Mouse (Mus musculus): ENCODE data around the gene Artn. TPM values are rescaled to one million over a fixed set of nuclear protein-coding genes. Genes with fewer than 3 reads are reported as not detected.

Artn gene
- polyA plus RNA-seq, 1 experiment from 2014 or later = 0.53 TPM

GRCm38 (mm10) chr4:117904761-117905160 is 24.8 kb downstream of the Artn start:
- H3K4me3 ChIP-seq (ENCODE audit: low read depth, low read length) = no peak overlapping the region
- DNase-seq (ENCODE audit: low spot score, missing footprints) (no peak), ATAC-seq (ENCODE audit: low FRiP score) (no peak)
- H3K4me1 ChIP-seq (ENCODE audit: control insufficient read depth, insufficient read depth, low read length) = peaks cover 5% of the 10 kb centered on the region; the same call in 1 of the 2 replicates
- H3K36me3 ChIP-seq (ENCODE audit: control insufficient read depth, insufficient read depth, low read length) = peaks cover 37% of the 10 kb centered on the region
- WGBS = 90% methylated on average over 8 of the region's 8 CpGs
- H3K9ac ChIP-seq (ENCODE audit: low read length) = no peak overlapping the region
- H3K27ac ChIP-seq (ENCODE audit: low read depth, low read length) = no peak overlapping the region
- H3K9me3 ChIP-seq (ENCODE audit: control insufficient read depth, low read length) = no peaks in the 10 kb centered on the region
- no peaks in the 10 kb centered on the region for H3K27me3 ChIP-seq (ENCODE audit: control insufficient read depth, insufficient read depth, low read length)
- no peak overlapping the region for H3K4me2 ChIP-seq

- H3K4me3 ChIP-seq (ENCODE audit: low read depth, low read length) = no peak overlapping the region
- DNase-seq (ENCODE audit: low spot score, missing footprints) (no peak), ATAC-seq (ENCODE audit: low FRiP score) (no peak)
- H3K27me3 ChIP-seq (ENCODE audit: control insufficient read depth, insufficient read depth, low read length) = no peaks in the 10 kb centered on the region
- 89% methylated on average over 10 of the region's 10 CpGs for WGBS
- H3K4me2 ChIP-seq = no peak overlapping the region
- H3K9me3 ChIP-seq (ENCODE audit: control insufficient read depth, low read length) = no peaks in the 10 kb centered on the region
- H3K36me3 ChIP-seq (ENCODE audit: control insufficient read depth, insufficient read depth, low read length) = peaks cover 40% of the 10 kb centered on the region
- H3K9ac ChIP-seq (ENCODE audit: low read length) = no peak overlapping the region
- no peak overlapping the region for H3K27ac ChIP-seq (ENCODE audit: low read depth, low read length)
- H3K4me1 ChIP-seq (ENCODE audit: control insufficient read depth, insufficient read depth, low read length) = peaks cover 2% of the 10 kb centered on the region; the same call in 1 of the 2 replicates
Observed at GRCm38 (mm10) chr4:117904094-117904493, 25.5 kb downstream of the Artn start.

DNA sequence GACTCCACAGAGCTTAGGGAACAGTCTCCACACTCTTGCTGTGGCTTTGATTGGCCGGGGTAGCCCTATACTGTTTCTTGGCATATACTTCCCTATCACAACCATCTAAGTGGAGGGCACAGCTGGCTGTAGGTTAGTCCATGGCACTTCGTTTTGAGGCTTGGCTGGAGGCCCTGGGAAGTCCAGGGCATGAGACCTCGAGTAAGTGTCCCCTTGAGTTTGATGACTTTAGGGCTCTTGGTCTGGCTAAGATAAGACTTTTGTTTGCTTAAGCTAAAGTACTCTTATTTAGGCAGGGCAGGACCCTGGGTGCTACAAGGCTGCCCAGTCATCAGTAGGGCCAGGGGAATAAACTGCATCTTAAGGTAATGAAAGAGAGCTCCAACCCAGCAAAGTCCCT is 31.5 kb downstream of the Artn start:
- H3K4me2 ChIP-seq = no peak overlapping the region
- no peaks in the 10 kb centered on the region for H3K4me1 ChIP-seq (ENCODE audit: control insufficient read depth, insufficient read depth, low read length)
- H3K4me3 ChIP-seq (ENCODE audit: low read depth, low read length) = no peak overlapping the region
- H3K27ac ChIP-seq (ENCODE audit: low read depth, low read length) = no peak overlapping the region
- no peak for DNase-seq (ENCODE audit: low spot score, missing footprints)
- no peaks in the 10 kb centered on the region for H3K27me3 ChIP-seq (ENCODE audit: control insufficient read depth, insufficient read depth, low read length)
- no peaks in the 10 kb centered on the region for H3K9me3 ChIP-seq (ENCODE audit: control insufficient read depth, low read length)
- 91% methylated on average over 3 of the region's 3 CpGs for WGBS
- no peak overlapping the region for H3K9ac ChIP-seq (ENCODE audit: low read length)
- peaks cover 35% of the 10 kb centered on the region for H3K36me3 ChIP-seq (ENCODE audit: control insufficient read depth, insufficient read depth, low read length)
- ATAC-seq (ENCODE audit: low FRiP score) = no peak

GRCm38 (mm10) chr4:117896031-117896430 is 33.5 kb downstream of the Artn start:
- H3K9me3 ChIP-seq (ENCODE audit: control insufficient read depth, low read length) = no peaks in the 10 kb centered on the region
- H3K4me2 ChIP-seq = no peak overlapping the region
- no peaks in the 10 kb centered on the region for H3K27me3 ChIP-seq (ENCODE audit: control insufficient read depth, insufficient read depth, low read length)
- 98% methylated on average over 6 of the region's 6 CpGs for WGBS
- DNase-seq (ENCODE audit: low spot score, missing footprints) (no peak), ATAC-seq (ENCODE audit: low FRiP score) (no peak)
- H3K9ac ChIP-seq (ENCODE audit: low read length) = no peak overlapping the region
- H3K27ac ChIP-seq (ENCODE audit: low read depth, low read length) = no peak overlapping the region
- peaks cover 6% of the 10 kb centered on the region for H3K4me1 ChIP-seq (ENCODE audit: control insufficient read depth, insufficient read depth, low read length)
- H3K36me3 ChIP-seq (ENCODE audit: control insufficient read depth, insufficient read depth, low read length) = peaks cover 17% of the 10 kb centered on the region
- H3K4me3 ChIP-seq (ENCODE audit: low read depth, low read length) = no peak overlapping the region

GRCm38 (mm10) chr4:117895339-117895738 is 34.2 kb downstream of the Artn start:
- ATAC-seq (ENCODE audit: low FRiP score) = no peak
- no peak overlapping the region for H3K4me3 ChIP-seq (ENCODE audit: low read depth, low read length)

DNA sequence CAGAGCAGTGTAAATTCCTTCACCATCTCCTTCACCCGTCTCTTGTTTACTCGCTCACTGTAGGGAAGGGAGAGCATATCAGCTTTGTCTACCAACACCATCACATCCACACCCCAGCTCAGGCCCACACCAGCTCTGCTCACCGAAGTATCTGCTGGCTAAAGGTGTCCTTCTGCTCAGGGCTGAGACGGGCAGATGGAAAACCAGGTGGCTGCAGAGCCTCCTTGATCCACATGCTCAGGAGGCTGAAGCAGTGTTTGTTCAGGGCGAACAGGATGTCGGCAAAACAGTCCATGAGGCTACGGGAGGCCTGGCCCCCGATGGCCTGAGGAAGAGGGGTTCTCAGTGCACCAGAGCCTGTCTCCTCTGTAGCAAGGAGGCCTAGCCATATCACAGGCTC is 35.0 kb downstream of the Artn start:
- no peaks in the 10 kb centered on the region for H3K9me3 ChIP-seq (ENCODE audit: control insufficient read depth, low read length)
- H3K4me3 ChIP-seq (ENCODE audit: low read depth, low read length) = no peak overlapping the region
- DNase-seq (ENCODE audit: low spot score, missing footprints) (no peak), ATAC-seq (ENCODE audit: low FRiP score) (no peak)
- H3K27ac ChIP-seq (ENCODE audit: low read depth, low read length) = no peak overlapping the region
- peaks cover 14% of the 10 kb centered on the region for H3K36me3 ChIP-seq (ENCODE audit: control insufficient read depth, insufficient read depth, low read length)
- H3K9ac ChIP-seq (ENCODE audit: low read length) = no peak overlapping the region
- WGBS = 88% methylated on average over 8 of the region's 8 CpGs
- no peak overlapping the region for H3K4me2 ChIP-seq
- H3K27me3 ChIP-seq (ENCODE audit: control insufficient read depth, insufficient read depth, low read length) = no peaks in the 10 kb centered on the region
- peaks cover 9% of the 10 kb centered on the region for H3K4me1 ChIP-seq (ENCODE audit: control insufficient read depth, insufficient read depth, low read length)

More at GRCm38 (mm10) chr4:117895339-117895738, 34.2 kb downstream of the Artn start:
- WGBS = 83% methylated on average over 7 of the region's 7 CpGs
- no peaks in the 10 kb centered on the region for H3K27me3 ChIP-seq (ENCODE audit: control insufficient read depth, insufficient read depth, low read length)
- no peak overlapping the region for H3K9ac ChIP-seq (ENCODE audit: low read length)
- no peak overlapping the region for H3K4me2 ChIP-seq
- peaks cover 9% of the 10 kb centered on the region for H3K4me1 ChIP-seq (ENCODE audit: control insufficient read depth, insufficient read depth, low read length)
- no peak overlapping the region for H3K27ac ChIP-seq (ENCODE audit: low read depth, low read length)
- H3K9me3 ChIP-seq (ENCODE audit: control insufficient read depth, low read length) = no peaks in the 10 kb centered on the region
- H3K36me3 ChIP-seq (ENCODE audit: control insufficient read depth, insufficient read depth, low read length) = peaks cover 17% of the 10 kb centered on the region
- no peak for DNase-seq (ENCODE audit: low spot score, missing footprints)

DNA sequence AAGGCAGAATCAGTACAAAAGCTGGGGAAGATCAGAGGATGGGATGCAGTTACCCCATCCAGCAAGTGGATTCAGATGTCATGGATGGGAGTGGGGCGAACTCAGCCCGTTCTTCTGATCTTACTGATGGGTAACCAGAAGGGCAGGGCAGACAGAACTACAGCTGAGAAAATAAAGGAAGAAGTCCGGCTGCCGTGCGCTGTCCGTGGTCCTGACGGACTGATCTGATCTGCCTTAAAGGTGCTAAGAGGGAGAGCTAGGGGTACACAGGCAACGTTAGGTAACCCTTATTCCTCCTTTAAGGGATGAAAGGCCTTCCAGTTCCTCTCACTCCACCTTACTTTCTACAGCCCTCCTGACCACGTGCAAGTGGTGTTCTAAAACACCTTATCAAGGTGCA is 36.2 kb downstream of the Artn start:
- Histone ChIP-seq H3K9me3 (ENCODE audit: control insufficient read depth, low read length) (no peaks in the 10 kb centered on the region), H3K4me2 (no peak overlapping the region), H3K27ac (ENCODE audit: low read depth, low read length) (no peak overlapping the region), H3K4me3 (ENCODE audit: low read depth, low read length) (no peak overlapping the region), H3K36me3 (ENCODE audit: control insufficient read depth, insufficient read depth, low read length) (peaks cover 8% of the 10 kb centered on the region; the same call in 1 of the 2 replicates), H3K4me1 (ENCODE audit: control insufficient read depth, insufficient read depth, low read length) (peaks cover 9% of the 10 kb centered on the region), H3K27me3 (ENCODE audit: control insufficient read depth, insufficient read depth, low read length) (no peaks in the 10 kb centered on the region), H3K9ac (ENCODE audit: low read length) (no peak overlapping the region)
- ATAC-seq (ENCODE audit: low FRiP score) (no peak), DNase-seq (ENCODE audit: low spot score, missing footprints) (peak; percentile 91)
- 29% methylated on average over 9 of the region's 9 CpGs for WGBS

- under 1% methylated on average over 21 of the region's 21 CpGs for WGBS
- H3K4me3 ChIP-seq (ENCODE audit: low read depth, low read length) = peak within 1 kb of the TSS; percentile 74
- peak; percentile 87 for ATAC-seq (ENCODE audit: low FRiP score)
- peaks cover 13% of the 10 kb centered on the region for H3K4me1 ChIP-seq (ENCODE audit: control insufficient read depth, insufficient read depth, low read length)
- no peak within 1 kb of the TSS for H3K27ac ChIP-seq (ENCODE audit: low read depth, low read length)
- peak within 1 kb of the TSS; percentile 55 for H3K4me2 ChIP-seq
- peak; percentile 98 for DNase-seq (ENCODE audit: low spot score, missing footprints)
- no peaks in the 10 kb centered on the region for H3K9me3 ChIP-seq (ENCODE audit: control insufficient read depth, low read length)
- no peaks in the 10 kb centered on the region for H3K27me3 ChIP-seq (ENCODE audit: control insufficient read depth, insufficient read depth, low read length)
- H3K9ac ChIP-seq (ENCODE audit: low read length) = peak within 1 kb of the TSS; percentile 60
- peaks cover 8% of the 10 kb centered on the region; the same call in 1 of the 2 replicates for H3K36me3 ChIP-seq (ENCODE audit: control insufficient read depth, insufficient read depth, low read length)
Observed at GRCm38 (mm10) chr4:117891738-117892161, 37.8 kb downstream of the Artn start, which contains the start of gene Dph2. Dph2 (minus strand) TSS chr4:117892032.

GRCm38 (mm10) chr4:117890750-117891149 is 38.8 kb downstream of the Artn start:
- WGBS = 43% methylated on average over 8 of the region's 8 CpGs
- Histone ChIP-seq H3K27me3 (ENCODE audit: control insufficient read depth, insufficient read depth, low read length) (no peaks in the 10 kb centered on the region), H3K4me1 (ENCODE audit: control insufficient read depth, insufficient read depth, low read length) (peaks cover 20% of the 10 kb centered on the region), H3K27ac (ENCODE audit: low read depth, low read length) (no peak overlapping the region), H3K9me3 (ENCODE audit: control insufficient read depth, low read length) (no peaks in the 10 kb centered on the region), H3K9ac (ENCODE audit: low read length) (no peak overlapping the region), H3K4me3 (ENCODE audit: low read depth, low read length) (peak overlapping the region; percentile 74), H3K36me3 (ENCODE audit: control insufficient read depth, insufficient read depth, low read length) (peaks cover 6% of the 10 kb centered on the region; the same call in 1 of the 2 replicates), H3K4me2 (peak overlapping the region; percentile 55)
- DNase-seq (ENCODE audit: low spot score, missing footprints) (no peak), ATAC-seq (ENCODE audit: low FRiP score) (no peak)
